Mouse (Mus musculus): ENCODE results near the gene Cd300lf.

Gene Cd300lf

DNA sequence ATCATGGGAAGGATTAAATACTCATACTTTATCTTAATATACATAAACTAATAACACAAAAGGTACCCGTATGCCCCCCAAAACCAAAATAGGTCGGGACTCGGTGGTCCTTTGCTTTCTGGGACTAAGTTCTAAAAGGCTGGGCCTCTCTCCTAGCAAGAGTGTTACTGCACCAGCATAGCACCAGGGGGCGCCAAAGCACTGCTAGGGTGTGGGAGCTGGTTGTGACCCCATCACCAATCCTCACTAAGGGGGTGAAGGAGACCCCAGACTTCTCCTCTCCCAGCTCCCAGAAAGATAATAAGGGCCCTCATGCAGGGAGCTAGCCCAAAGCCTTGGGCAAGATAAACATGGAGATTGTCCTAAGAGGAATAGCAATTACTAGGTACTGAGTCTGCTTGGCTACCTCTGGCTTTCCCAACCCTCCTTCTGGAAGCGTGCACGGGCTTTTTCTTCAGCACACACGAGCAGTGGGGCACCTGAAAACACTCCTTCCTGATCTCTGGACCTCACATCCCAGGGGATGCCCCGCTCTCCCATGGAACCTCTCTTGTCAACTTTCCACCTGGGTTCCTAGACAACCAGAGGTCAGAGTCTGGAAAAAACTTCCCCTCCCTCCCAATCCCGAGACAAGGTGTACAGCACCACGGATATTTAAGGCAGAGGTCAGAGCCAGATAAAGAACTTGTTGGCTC lies 27.2 kb upstream of the Cd300lf start:
- WGBS = 46% methylated on average over 10 of the region's 10 CpGs

DNA sequence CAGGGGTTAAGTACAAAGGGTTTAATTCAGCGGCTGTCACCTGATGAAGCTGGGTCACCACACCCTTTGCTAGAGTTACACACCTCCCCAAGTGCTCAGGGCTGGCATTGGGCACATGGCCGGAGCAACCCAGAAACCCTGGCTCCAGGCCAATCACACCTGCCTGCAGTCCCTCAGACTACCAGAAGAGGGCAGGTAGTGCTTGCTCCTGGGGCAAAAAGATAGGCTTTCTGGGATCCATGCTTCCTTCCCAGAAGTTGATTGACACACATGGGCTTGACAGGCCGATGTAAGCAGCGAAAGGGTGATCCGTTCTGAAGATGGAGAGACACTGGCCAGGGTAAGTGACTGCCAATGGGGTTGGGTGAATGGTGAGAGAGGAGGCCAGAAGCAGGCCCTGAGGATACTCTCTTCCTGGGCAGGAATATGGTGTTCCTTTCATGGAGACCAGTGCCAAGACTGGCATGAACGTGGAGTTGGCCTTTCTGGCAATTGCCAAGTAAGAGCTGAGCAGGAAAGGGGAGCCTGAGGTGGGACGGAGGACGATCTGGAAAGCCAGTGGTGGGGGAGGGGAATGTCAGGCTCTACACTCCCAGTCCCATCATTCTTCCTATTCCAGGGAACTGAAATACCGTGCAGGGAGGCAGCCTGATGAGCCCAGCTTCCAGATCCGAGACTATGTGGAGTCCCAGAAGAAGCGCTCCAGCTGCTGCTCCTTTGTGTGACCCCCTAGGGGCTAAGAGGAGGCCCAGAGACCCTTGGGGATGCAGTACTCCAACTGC lies 26.4 kb upstream of the Cd300lf start:
- WGBS = 66% methylated on average over 11 of the region's 11 CpGs

DNA sequence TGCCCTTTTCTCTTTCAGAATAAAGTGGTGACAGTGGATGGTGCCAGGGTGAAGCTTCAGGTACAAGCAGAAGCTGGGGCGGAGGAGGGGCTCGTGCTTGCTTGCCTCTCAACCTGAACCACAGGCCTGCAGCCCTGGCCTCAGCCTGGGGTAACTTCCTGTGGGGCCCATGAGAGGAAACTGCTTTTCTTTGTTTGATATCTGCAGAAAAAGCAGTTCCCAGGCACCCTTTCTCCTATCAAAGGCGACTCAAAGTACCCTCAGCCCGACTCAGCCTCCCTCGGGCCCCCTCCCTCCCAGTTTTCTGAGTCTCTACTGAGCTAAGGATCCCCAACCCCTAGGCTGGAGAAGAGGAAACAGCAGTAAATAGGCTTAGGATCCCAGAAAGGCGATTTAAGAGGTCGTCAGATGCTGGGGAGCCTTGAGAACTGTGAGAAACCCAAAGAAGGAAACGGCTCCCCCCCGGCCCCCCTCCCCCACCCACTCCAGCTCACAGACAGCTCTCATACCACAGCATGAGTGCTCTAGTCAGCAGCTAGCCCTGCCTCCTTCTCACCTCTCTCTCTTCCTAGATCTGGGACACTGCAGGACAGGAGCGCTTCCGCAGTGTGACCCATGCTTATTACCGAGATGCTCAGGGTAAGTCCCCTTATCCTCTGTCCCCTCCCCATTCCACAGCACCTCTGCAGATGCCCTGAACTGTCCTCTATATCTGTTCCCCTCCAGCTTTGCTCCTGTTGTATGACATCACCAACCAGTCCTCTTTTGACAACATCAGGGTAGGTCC lies 24.3 kb upstream of the Cd300lf start:
- 56% methylated on average over 12 of the region's 12 CpGs for WGBS

DNA sequence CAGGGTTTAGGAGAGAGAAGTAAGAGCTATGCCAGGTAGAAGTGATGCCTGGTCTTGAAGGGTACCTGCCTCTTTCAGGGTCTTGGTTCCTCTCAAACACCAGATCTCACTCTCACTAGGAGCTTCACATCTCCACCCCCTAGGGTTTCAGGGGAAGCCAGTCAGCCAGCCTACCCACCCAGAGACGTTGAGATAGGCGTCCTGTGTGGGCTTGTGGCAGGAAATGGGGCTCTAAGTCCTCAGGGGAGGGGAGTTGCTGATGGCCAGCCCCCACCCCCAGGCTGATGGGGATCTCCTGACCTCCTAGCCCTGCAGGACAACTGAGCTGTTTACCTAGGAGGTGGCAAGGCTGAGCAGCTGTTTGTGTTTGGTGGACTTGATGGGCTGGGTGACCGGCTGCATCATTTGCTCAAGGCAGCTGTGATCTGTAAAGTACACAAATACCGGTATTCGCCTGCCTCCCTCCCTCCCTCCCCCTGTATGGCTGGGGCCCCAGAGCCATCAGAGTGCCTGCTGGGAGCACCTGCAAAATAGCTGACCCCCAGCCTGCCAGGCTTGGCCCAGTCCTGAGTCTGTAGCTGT lies 21.4 kb upstream of the Cd300lf start:
- 51% methylated on average over 5 of the region's 5 CpGs for WGBS

DNA sequence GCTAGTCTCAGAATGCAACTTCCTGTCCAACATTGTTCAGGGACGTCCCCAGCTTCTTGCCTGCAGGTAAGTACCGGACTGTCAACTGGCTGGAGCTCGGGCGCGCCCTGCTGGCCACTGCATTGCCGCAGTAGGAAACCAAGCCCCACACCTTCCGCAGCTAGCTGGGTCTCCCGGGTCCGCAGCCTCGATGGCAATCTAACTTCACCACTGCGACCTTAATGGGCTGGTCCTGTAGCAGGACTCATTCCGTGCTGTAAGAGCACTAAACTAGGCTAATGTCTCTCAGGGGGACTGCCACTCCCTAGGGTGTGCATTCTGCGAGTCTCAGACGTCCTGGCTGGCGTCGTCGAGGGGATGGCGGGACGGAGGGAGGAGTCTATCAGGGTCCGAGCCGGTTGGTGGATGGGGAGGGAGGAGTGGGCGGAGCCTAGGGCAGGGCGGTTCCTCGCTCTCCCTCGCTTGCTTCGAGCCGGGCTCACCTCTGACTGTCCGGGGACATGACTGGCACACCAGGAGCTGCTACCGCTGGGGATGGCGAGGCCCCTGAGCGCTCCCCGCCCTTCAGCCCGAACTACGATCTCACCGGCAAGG lies 20.0 kb upstream of the Cd300lf start:
- WGBS = 4% methylated on average over 35 of the region's 35 CpGs

DNA sequence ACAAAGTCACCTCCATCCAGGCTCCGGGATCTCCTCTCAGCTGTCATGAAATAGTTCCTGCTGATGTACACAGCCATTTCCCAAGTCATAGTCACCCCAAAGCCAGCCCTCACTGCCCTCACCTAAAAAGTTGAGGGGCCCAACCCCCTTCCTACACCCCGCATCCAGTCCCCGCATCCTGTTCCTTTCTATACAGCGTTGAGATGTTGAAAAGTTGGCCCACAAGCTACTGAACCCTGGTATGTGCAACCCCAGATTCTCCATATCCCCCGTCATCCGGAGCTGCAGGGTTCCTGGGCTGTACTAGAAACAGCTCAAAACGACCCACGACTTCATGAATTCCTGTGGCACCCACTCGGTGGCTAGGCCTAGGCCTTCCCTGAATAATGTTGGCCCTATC lies 19.3 kb upstream of the Cd300lf start:
- 89% methylated on average over 9 of the region's 9 CpGs for WGBS

DNA sequence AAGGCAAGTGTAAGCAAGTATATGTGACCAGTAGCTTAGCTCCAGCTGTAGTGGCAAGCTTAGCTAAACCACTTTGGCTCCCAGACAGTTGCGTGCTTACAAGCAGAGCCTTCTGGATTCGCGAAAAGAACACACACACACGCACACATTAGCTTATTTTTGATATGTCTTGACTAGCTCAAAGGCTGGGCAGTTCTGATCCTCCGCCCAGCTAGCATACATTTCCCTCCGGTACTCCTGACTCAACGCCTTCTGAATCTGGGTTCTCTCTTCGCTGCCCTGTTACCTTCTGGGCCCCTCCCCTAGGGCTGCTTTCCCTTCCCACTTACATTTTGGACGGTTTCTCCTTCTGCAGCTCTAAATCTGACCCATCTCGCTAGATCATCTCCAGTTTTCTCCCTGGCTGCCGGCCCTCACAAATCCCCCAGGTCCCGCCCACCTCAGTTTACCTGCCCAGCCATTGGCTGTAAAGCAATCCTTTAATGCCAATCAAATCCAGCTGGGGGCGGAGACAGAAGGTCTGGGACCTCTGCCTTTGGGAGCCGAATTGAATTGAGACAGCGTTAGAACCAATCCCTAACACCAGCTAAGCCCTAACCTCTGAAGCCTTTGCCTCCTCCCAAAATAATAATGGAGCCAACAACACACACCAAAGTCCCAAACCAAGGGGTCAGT lies 18.1 kb upstream of the Cd300lf start:
- WGBS = 36% methylated on average over 15 of the region's 15 CpGs

DNA sequence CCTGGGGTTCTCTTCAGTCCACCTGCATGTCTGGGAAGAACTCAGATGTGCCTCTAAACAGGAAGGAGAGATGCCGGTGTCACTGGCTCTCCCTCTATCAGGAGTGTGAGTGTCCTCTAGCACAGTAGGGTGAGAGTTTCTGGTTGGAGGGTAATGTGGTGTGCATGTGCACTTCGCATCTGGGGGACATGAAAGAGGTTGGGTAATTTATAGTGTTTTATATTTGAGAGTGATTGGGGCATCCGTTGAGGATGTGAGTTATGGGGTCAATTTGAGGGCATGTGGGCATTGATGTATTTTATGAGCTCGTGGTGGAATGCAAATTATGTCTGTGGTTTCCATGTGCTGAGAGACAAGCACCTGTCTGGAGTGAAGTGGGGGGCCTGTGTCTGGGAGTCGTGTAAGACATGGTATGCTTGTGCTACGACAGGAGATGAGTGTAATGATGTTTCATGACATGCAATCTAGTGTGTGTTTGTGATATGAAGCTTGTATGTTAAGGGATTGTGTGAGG lies 17.0 kb upstream of the Cd300lf start:
- 86% methylated on average over 6 of the region's 6 CpGs for WGBS

DNA sequence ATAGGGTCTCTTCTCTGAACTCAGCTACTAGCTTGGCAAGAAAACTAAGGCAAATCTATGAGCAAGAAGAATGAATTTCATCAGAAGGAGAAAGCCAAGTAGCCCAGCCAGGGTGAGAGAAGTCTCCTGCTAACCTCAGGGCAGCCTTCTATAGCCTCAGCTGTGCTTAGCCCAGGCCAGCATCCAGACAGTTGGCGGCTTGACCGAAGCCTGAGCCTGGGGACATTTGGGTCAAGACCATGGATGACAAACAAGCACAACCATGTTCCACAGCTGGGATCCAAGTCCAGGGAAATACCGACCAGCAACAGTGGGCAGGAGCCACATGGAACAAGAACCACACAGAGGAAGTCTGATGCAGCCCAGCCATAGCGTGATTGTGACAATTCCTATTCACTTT lies 14.0 kb upstream of the Cd300lf start:
- 77% methylated on average over 4 of the region's 4 CpGs for WGBS

DNA sequence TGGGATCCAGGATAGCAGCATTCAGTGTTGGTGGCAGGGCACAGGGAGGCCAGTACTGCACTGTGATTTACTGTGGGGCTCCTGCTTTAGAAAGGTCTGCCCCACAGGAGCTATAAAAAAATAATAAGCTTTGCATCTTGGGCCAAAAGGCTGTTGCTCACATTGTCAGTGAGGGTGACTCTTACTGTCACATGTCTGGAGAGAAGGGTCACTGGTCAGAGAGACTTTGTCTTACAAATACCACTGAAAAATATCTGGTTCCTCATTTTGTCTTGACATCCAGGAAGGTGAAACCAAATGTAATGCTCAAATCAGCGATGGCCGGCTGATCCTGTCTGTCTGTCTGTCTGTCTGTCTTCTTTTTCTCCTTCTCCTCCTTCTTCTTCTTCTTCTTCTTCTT lies 8.2 kb upstream of the Cd300lf start:
- 87% methylated on average over 2 of the region's 2 CpGs for WGBS

DNA sequence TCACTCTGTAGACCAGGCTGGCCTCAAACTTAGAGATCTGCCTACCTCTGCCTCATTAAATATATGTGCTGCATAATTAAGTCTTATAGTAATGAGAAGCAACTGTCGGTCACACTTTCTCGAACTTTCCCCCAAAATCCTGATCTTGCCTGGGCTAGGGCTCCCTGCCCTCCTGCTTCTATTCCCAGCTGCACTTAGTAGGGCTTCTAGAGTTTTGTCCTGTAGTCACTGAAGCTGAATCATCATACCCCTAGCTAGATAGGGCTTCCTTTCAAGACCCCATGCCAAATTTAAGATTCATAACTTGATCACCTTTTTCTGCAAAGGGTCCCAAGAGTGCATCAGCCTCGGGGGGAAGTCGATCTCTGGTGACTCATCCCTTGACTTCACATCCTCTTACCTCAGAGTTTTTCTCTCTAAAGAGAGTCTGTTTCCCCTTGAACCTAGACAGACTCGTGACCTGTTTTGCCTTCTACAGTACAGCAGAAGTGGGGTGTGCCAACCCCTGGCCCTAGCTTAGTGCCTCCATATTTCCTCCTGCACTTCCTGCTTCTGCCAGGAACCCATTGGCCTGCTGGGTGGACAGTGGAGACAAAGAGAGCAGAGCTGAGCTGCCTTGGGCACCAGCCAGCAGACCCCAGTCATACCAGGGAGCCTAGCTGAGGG lies 4.9 kb upstream of the Cd300lf start:
- 81% methylated on average over 5 of the region's 5 CpGs for WGBS

DNA sequence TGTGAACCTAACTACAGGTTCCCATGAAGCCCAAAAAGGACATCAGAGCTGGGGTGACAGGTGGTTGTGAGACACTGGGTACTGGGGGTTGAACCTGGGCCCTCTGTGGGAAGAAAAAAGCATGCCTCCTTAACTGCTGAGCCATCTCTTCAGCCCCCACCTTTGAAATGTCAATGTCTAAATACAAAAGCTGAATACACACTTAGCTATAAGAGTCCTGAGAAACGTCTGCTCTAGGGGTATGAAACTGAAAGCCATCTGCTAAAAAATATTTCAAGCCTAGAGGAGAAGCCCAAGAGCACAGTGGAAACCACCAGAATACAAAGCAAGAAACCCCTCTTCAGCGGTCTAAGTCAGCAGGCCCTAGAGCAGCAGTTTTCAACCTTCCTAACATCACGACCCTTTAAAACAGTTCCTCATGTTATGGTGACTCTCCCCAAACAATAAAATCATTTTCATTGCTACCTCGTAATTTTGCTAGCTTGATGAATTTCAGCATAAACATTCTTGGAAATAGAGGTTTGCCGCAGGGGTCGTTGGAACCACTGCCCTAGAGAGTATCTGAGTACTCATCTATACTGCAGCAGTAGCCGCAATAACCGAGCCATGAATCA lies 1.9 kb downstream of the Cd300lf start:
- WGBS = 81% methylated on average over 8 of the region's 8 CpGs

DNA sequence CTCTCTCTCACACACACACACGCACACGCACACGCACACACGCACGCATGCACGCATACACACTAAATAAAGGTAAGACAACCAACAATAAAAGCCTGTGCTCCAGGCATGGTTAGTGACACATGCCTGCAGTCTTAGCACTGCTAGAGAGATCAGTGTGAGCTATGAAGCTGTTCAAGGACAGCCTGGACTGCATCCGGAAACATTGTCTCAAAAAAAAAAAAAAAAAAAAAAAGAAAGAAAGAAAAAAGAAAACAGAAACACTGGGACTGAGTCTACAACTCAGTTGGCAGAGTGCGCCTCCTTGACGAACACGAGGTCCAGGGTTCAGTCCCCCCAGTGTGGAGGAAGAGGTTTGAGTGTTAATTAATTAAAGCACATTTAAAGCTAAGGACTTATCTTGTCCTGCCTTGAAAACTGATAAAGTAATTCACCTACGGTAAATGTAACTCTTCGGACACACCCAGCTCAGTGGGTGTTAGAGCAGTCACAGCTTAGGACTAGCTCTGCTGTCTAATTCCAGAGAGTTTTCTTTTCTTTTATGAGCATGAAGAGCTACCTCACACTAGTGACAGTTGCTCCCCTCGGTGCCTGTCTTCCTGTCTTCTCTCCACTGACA lies 4.2 kb downstream of the Cd300lf start:
- WGBS = 88% methylated on average over 13 of the region's 13 CpGs

DNA sequence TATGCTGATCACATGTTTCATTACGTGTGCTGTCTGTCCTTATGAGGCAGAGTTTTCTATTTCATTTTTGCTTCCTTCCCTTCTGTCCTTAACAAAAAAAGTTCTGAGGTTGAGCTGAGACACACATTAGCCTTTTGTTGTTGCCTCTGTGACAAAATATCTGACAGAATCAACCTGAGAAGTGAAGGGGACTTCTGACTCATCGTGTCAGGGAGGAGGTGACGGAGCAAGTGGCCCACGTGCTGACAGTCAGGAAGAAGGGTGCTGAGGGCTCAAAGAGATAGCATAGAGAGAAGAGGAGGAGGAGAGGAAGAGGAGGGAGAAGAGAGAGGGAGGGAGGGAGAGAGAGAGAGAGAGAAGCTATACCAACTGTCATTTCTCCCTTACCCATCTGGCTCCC lies 5.3 kb downstream of the Cd300lf start:
- WGBS = 78% methylated on average over 4 of the region's 4 CpGs

DNA sequence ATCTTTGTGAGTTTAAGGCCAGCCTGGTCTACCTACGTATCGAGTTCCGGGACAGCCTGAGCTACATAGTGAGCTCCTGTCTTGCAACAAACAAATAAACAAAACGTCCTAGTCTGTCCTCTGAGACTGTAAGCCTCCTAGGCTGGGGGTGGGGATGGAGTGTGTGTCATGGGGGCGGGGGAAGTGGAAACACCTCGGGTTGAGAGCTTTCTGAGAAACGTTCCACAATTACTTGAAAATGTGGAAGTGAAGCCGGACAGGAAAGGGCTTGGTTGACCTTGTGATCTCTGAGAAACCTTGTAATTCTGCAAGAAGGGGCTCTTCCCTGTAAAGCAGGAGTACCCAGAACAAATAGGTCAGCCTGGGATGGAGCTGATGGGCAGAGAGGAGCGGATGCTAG lies 14.4 kb downstream of the Cd300lf start:
- WGBS = 75% methylated on average over 9 of the region's 9 CpGs

DNA sequence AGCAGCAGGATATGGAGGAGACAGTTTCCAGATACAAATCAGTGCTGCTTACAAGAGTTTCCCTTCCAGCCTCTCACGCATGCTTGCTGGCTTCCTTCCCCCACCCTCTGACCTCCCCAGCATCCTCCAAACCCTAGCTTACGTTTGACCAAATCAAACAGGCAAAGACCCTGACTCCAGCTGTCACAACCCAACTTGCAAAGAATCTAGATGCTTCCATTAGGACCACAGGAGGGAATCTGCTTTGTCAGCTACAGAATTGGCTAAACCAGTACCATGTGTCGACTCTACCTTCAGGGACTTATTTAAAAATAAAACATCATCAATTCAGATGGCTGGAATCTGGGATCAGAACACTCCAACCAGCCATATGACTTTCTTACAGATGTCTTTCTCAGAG lies 21.6 kb downstream of the Cd300lf start:
- 61% methylated on average over 3 of the region's 3 CpGs for WGBS

DNA sequence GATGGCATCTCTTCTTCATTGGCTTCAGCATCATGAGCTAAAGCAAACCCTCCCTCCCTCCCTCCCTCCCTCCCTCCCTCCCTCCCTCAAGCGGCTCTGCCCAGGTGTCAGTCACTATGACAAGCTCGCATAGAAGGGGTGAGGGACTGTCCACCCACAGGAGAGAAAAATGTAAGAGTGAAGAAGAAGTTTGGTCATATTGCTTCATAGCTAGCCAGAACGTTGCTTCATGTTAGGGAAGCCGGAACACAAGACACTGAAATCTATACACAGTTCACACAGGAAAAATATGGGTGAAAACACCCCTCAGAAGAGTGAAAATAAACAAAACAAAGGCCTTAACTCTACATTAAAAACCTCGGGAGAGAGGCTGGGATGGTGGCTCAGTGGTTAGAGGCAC lies 23.5 kb downstream of the Cd300lf start:
- 81% methylated on average over 5 of the region's 5 CpGs for WGBS

DNA sequence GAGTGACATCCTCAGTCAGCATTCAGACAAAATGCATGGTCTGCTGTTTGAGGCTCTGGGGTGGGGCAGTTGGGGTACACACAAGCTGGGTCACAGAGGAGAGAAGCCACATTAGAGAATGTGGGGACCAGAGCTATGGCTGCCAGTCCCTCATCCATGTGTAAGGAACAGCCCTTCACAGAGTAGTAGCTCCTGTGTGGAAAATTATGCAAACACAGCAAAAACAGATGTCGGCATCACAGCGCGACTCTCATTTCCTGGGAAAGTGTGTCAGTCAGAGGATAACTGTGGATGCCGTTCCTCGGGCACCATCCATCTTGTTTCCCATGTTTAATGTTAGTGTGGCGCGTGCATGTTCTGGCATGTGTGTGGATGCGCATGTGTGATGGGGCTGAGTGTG lies 25.6 kb downstream of the Cd300lf start:
- WGBS = 80% methylated on average over 8 of the region's 8 CpGs

DNA sequence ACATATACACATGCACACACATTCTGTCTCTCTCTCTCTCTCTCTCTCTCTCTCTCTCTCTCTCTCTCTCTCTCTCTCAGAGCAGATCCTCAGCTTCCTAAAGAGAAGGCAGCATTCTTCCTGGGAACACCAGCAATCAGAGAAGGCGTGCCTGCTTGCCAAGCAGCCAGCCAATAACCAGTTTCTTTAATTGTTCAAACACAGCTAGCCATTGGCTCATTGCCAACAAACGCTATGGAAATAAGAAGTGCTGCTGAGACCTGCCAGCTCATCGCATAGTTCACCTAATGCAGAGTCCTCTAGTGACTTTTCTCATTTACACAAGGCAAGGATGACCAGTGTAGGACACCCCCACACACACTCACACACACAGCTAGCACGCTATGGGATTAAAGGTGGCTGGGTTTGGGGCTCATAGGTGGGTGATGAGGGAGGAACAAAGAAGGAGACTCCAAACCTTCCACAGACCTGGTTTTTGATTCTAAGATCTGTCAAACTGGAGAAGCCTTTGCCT lies 26.3 kb downstream of the Cd300lf start:
- WGBS = 41% methylated on average over 4 of the region's 4 CpGs
